Mouse (Mus musculus): ENCODE data around the gene Etv6. TPM values are rescaled to one million over a fixed set of nuclear protein-coding genes. Genes with fewer than 3 reads are reported as not detected.

Gene Etv6
- polyA plus RNA-seq, 1 experiment from 2014 or later: 3.8 TPM

DNA sequence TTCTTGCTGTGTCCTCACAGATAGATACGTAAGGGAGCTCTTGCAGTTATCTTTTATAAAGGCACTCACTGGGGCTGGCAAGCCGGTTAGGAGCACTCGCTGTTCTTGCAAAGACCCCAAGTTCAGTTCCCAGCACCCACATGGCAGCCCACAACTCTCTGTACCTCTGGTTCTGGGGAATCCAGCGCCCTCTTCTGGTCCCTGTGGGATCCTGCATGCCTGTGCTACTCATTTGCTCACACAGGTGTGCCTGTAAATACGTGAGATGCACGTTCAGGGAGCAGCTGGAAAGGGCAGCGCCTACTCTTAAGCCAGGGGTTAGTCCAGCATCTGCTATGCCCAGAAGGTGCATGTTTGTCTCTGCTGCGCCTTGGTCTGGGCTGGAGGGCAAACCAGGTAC, 224.4 kb downstream of the Etv6 start:
- 80% methylated on average over 8 of the region's 8 CpGs for WGBS (ENCODE audit: insufficient replicate concordance)
- no peaks in the 10 kb centered on the region for H3K9me3 ChIP-seq (replicated peaks)
- H3K27ac ChIP-seq (replicated peaks): no peak overlapping the region
- no peak for ATAC-seq (ENCODE audit: insufficient read depth)
- H3K27me3 ChIP-seq: no peaks in the 10 kb centered on the region
- no peak overlapping the region for H3K4me3 ChIP-seq (replicated peaks)
- H3K4me1 ChIP-seq (replicated peaks): peaks cover 9% of the 10 kb centered on the region
- H3K4me2 ChIP-seq: no peak overlapping the region
- no peak overlapping the region for H3K9ac ChIP-seq
- peaks cover 16% of the 10 kb centered on the region; the same call in 1 of the 2 replicates for H3K36me3 ChIP-seq (replicated peaks)

DNA sequence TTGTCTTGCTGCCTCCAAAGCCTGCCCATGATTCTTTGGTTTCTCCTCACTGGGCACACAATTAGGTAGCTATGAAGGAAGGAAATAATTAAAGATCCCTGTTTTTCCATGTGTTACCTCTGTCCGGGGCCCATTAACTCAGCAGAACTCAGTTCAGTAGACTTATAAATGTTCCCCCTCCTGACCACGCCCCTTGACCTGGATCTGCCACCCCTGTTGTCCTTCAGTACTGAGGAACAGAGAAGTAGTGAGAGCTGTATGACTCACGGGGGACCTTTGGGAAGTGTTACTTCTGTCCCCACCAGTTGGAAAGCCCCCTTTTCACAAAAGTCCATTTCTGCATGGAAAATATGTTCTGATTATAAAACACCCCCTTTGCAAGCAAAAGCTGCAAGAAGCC, 226.4 kb downstream of the Etv6 start:
- Histone ChIP-seq H3K27ac (replicated peaks) (no peak overlapping the region), H3K36me3 (replicated peaks) (peaks cover 29% of the 10 kb centered on the region), H3K4me1 (replicated peaks) (peaks cover 9% of the 10 kb centered on the region), H3K4me2 (no peak overlapping the region), H3K9me3 (replicated peaks) (no peaks in the 10 kb centered on the region), H3K27me3 (no peaks in the 10 kb centered on the region), H3K4me3 (replicated peaks) (no peak overlapping the region), H3K9ac (no peak overlapping the region)
- 43% methylated on average over 3 of the region's 3 CpGs for WGBS (ENCODE audit: insufficient replicate concordance)
- ATAC-seq (ENCODE audit: insufficient read depth): no peak

DNA sequence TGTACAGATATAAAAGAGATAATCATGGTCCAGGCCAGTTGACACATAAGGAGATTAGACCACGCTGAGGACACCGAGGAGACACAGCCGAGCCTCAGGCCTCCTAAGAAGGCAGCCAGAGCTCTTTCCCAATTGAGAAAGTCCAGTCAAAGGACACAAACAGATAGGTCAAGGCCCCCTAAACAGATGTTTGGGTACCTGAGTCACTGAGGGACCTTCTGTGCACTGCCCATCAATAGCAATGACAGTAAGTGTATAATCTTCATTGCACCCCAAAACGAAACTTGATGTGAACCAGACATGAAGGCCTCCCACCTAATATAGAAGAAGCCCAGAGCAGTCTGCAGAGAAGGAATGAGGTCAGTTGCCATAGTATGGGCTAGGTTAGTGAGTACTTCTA, 226.9 kb downstream of the Etv6 start:
- ATAC-seq (ENCODE audit: insufficient read depth): 0 out of 2 replicates have a peak, but pooled peaks have one; percentile 8
- H3K9ac ChIP-seq: no peak overlapping the region
- H3K27me3 ChIP-seq: no peaks in the 10 kb centered on the region
- H3K4me2 ChIP-seq: no peak overlapping the region
- H3K9me3 ChIP-seq (replicated peaks): no peaks in the 10 kb centered on the region
- no peak overlapping the region for H3K27ac ChIP-seq (replicated peaks)
- H3K4me3 ChIP-seq (replicated peaks): no peak overlapping the region
- peaks cover 9% of the 10 kb centered on the region for H3K4me1 ChIP-seq (replicated peaks)
- peaks cover 33% of the 10 kb centered on the region for H3K36me3 ChIP-seq (replicated peaks)
- 64% methylated on average over 4 of the region's 4 CpGs for WGBS (ENCODE audit: insufficient replicate concordance)

DNA sequence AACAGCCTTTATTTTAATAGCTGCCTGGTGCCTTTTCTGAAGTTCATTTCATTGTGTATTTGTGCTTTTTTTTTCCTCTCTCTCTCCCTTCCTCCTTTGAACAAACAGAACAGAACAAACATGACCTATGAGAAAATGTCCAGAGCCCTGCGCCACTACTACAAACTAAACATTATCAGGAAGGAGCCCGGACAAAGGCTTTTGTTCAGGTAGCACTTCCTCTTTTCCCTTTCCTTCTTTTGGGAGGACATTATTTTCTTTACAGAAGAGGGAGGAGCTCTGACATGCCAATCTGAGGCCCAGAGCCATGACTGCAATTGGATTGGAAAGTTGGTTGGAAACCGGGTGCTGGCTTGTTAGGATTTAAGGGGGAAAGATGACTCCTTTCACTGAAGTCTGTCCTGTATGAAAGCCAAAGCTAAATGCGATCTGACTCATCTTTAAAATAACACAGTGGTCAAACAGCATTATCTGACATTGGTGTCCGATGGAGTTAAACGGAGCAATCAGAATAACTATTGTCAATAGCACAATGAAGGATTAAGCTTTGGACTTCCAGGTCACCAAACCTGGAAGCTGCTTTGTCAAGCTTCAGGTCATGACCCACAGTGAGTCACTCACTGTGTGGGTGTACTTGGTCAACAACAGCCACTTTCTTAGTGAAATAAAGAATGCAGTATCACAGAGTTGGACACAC, 227.6 kb downstream of the Etv6 start:
- H3K27ac ChIP-seq (replicated peaks): peak overlapping the region; percentile 30; the same call in 1 of the 2 replicates
- H3K4me1 ChIP-seq (replicated peaks): peaks cover 9% of the 10 kb centered on the region
- no peak overlapping the region for H3K4me2 ChIP-seq
- peaks cover 33% of the 10 kb centered on the region for H3K36me3 ChIP-seq (replicated peaks)
- H3K4me3 ChIP-seq (replicated peaks): no peak overlapping the region
- H3K27me3 ChIP-seq: no peaks in the 10 kb centered on the region
- no peak overlapping the region for H3K9ac ChIP-seq
- 70% methylated on average over 6 of the region's 6 CpGs for WGBS (ENCODE audit: insufficient replicate concordance)
- H3K9me3 ChIP-seq (replicated peaks): no peaks in the 10 kb centered on the region
- ATAC-seq (ENCODE audit: insufficient read depth): peak; percentile 60

DNA sequence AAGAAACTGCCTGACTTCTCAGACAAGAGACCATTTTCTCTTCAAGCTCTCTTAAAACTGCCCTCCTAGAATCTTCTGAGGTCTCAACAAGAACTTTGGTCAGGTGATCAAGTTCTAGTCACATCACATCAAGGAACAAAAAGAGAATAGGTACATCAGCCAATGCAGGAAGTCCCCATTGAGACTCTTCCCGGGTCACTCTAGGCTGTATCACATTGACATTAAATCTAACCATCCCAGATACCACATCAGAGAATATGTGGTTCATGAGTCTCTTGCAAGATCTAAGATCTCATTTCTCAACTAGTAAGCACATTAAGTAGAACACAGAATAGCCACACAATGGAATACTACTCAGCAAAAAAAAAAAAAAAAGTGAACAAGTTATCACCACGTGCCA, 238.4 kb downstream of the Etv6 start:
- H3K4me1 ChIP-seq (replicated peaks): no peaks in the 10 kb centered on the region
- no peak overlapping the region for H3K4me2 ChIP-seq
- no peak overlapping the region for H3K4me3 ChIP-seq (replicated peaks)
- no peaks in the 10 kb centered on the region for H3K36me3 ChIP-seq (replicated peaks)
- H3K9me3 ChIP-seq (replicated peaks): no peaks in the 10 kb centered on the region
- no peaks in the 10 kb centered on the region for H3K27me3 ChIP-seq
- no peak overlapping the region for H3K9ac ChIP-seq
- no peak for ATAC-seq (ENCODE audit: insufficient read depth)
- WGBS (ENCODE audit: insufficient replicate concordance): 58% methylated on average over 2 of the region's 2 CpGs
- H3K27ac ChIP-seq (replicated peaks): no peak overlapping the region

DNA sequence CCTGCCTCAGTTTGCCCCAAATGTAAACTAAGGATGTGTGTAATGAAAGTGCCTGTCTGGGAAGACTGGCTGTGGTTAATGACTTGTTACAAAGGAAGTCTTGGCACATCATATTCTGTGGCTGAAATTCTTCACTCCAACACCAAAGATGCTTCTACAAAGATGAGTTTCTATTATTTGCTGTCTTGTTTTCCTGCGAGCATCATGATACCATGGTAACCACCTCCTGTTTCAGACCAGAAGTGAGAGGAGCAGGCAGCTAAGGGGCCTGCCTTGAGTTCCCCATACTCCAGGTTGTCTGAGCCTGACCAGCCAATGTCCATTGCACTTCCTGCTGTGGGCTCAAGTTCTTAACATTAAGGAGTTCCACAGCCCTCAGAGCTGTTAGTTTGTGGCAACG, 241.5 kb downstream of the Etv6 start:
- 53% methylated on average over 2 of the region's 2 CpGs for WGBS (ENCODE audit: insufficient replicate concordance)
- Histone ChIP-seq H3K27ac (replicated peaks) (no peak overlapping the region), H3K9ac (no peak overlapping the region), H3K36me3 (replicated peaks) (no peaks in the 10 kb centered on the region), H3K9me3 (replicated peaks) (no peaks in the 10 kb centered on the region), H3K4me1 (replicated peaks) (no peaks in the 10 kb centered on the region), H3K4me3 (replicated peaks) (no peak overlapping the region), H3K4me2 (no peak overlapping the region), H3K27me3 (no peaks in the 10 kb centered on the region)
- ATAC-seq (ENCODE audit: insufficient read depth): no peak

DNA sequence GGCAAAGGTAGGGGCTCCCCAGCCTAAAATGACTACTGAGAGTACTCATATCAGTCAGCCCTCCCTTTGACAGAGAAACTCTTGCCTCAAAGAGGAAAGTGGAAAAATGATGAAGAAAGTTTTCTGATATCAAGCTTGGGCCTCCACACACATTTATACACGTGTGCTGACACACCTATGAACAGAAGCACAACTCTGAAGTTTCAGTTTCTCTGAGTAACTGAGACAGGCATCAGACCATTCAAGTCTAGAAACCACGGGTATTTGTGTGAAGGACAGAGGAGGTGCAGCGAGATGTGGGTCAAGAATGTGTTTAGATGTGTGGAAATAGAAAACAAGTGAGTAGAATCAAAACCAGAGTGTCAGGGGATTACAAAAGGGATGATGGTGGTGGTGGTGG, 246.6 kb downstream of the Etv6 start:
- H3K4me1 ChIP-seq (replicated peaks): no peaks in the 10 kb centered on the region
- ATAC-seq (ENCODE audit: insufficient read depth): no peak
- no peaks in the 10 kb centered on the region for H3K9me3 ChIP-seq (replicated peaks)

DNA sequence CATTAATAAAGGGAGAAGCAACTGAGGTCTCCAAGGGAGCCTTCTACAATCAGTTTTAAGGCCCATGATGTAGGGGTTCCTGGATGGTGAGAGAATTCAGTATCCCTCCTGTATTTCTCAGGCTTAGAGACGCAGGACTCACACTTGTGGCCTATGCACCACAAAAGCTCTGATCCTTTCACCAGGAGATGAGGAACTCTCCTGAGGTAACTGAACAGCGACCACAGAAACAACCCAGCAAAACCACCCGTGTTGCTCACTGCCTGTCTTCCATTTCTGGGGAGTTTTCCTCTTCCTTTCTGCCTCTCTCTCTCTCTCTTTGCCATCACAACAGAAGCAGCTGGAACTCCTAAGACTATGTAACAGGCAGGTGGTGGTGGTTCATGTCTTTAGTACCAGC, 256.3 kb downstream of the Etv6 start:
- 33% methylated on average over 3 of the region's 3 CpGs for WGBS (ENCODE audit: insufficient replicate concordance)
- Histone ChIP-seq H3K4me1 (replicated peaks) (no peaks in the 10 kb centered on the region), H3K27me3 (no peaks in the 10 kb centered on the region), H3K4me2 (no peak overlapping the region), H3K27ac (replicated peaks) (no peak overlapping the region), H3K4me3 (replicated peaks) (no peak overlapping the region), H3K36me3 (replicated peaks) (no peaks in the 10 kb centered on the region), H3K9me3 (replicated peaks) (no peaks in the 10 kb centered on the region), H3K9ac (no peak overlapping the region)
- no peak for ATAC-seq (ENCODE audit: insufficient read depth)

More for the DNA sequence above, 246.6 kb downstream of the Etv6 start:
- Histone ChIP-seq H3K4me3 (replicated peaks) (no peak overlapping the region), H3K9ac (no peak overlapping the region), H3K27ac (replicated peaks) (no peak overlapping the region), H3K27me3 (no peaks in the 10 kb centered on the region), H3K36me3 (replicated peaks) (no peaks in the 10 kb centered on the region), H3K4me2 (no peak overlapping the region)
- 59% methylated on average over 3 of the region's 3 CpGs for WGBS (ENCODE audit: insufficient replicate concordance)

DNA sequence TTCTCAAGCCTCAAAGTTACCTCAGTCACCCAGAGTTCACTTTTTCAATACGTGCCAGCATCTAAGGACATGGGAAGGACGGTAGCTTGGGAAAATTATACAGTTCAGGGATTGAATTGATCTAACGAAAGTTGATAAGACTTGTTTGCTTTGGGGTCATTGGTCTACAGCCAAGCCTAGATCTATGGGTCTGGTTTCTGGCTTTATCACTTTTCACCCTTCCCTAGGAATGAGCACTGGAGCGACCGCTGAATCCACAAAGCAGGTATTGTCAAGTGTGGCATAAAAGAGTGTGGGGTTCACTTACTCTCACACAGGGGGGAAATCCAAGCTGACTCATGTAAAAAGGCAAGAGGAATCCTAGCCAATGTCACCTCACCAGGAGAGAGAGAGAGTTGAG, 256.9 kb downstream of the Etv6 start:
- Histone ChIP-seq H3K9ac (no peak overlapping the region), H3K27me3 (no peaks in the 10 kb centered on the region), H3K4me3 (replicated peaks) (no peak overlapping the region), H3K27ac (replicated peaks) (no peak overlapping the region), H3K4me1 (replicated peaks) (no peaks in the 10 kb centered on the region), H3K36me3 (replicated peaks) (no peaks in the 10 kb centered on the region), H3K9me3 (replicated peaks) (no peaks in the 10 kb centered on the region), H3K4me2 (no peak overlapping the region)
- no peak for ATAC-seq (ENCODE audit: insufficient read depth)
- WGBS (ENCODE audit: insufficient replicate concordance): 67% methylated on average over 5 of the region's 5 CpGs

DNA sequence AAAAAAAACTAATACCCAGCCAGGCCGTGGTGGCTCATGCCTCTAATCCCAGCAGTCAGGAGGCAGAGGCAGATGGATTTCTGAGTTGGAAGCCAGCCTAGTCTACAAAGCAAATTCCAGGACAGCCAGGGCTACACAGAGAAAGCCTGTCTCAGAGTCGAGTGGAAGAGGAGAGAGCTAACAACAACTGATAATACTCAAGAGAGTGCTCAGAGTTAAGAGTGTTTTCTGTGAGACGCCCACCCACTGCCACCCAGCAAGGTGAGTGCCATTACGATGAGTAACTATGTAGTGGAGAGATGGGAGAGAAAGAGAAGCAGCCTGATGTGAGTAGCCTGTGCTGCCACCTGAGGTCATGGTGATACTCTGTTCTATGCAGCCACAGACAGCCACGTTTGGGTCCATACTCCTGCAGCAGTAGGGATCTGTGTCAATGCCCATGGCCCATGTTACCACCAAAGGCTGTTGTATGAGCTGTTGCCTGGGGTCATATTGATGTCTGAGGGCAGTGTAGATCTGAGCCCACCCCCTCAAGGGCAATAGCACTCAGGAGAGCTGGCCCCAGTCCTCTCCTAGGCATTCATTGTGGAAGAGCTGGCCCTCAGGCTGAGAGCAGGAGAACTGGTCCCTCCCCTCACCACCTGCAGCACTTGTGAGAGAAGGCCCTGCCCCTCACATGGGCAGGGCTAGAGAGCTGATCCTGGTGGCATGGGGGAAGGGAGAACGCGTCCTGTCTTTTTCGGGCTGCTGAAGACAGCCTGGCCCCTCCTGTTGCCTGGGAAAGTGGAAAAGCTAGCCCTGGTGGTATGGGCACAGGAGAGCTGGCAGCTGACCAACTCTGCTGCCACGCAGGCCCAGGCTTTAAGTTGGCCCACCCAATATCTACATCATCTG, 258.4 kb downstream of the Etv6 start:
- no peak overlapping the region for H3K4me3 ChIP-seq (replicated peaks)
- no peaks in the 10 kb centered on the region for H3K4me1 ChIP-seq (replicated peaks)
- H3K27me3 ChIP-seq: no peaks in the 10 kb centered on the region
- H3K9ac ChIP-seq: no peak overlapping the region
- no peak for ATAC-seq (ENCODE audit: insufficient read depth)
- H3K9me3 ChIP-seq (replicated peaks): no peaks in the 10 kb centered on the region
- no peak overlapping the region for H3K27ac ChIP-seq (replicated peaks)
- no peaks in the 10 kb centered on the region for H3K36me3 ChIP-seq (replicated peaks)
- WGBS (ENCODE audit: insufficient replicate concordance): 43% methylated on average over 9 of the region's 9 CpGs
- H3K4me2 ChIP-seq: no peak overlapping the region

DNA sequence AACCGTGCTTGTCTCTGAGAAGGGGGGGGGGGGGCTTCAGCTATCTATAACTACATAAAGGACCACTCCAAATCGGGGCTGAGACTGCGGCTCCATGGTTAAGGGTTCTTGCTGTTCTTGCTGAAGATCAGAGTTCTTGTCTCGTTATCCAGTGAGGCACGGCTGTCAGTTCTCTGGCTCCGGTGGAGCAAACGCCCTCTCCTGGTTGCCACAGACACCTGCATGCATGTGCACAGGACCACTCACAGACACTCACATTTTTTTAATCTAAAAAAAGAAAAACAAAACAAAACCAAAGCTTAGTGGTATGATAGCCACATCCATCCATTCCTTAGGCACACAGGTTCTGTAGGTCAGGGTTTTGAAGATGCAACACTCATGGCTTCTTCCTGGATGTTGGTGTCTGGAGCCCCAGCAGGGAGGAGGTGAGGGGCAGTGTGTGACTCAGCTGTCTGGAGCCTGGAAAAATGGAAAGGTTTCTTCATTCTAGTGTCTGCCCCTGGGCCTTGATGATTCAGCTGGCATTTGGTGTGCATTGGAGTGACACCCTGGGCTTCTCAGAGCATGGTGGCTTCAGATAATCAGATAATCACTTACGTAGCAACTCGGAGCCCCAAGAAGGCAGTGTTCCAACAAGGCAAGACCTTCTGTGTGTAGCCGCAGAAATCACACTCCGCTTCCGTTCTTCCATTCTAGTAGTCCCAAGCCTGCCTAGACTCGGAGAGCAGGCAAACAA, 262.6 kb downstream of the Etv6 start:
- Histone ChIP-seq H3K36me3 (replicated peaks) (no peaks in the 10 kb centered on the region), H3K4me1 (replicated peaks) (no peaks in the 10 kb centered on the region), H3K4me3 (replicated peaks) (no peak overlapping the region), H3K9me3 (replicated peaks) (no peaks in the 10 kb centered on the region), H3K4me2 (no peak overlapping the region), H3K27ac (replicated peaks) (no peak overlapping the region), H3K9ac (no peak overlapping the region), H3K27me3 (no peaks in the 10 kb centered on the region)
- ATAC-seq (ENCODE audit: insufficient read depth): no peak
- 59% methylated on average over 13 of the region's 13 CpGs for WGBS (ENCODE audit: insufficient replicate concordance)

All from liver, embryonic 15.5 days (tissue).